8 mouse cellular contexts compared by ENCODE assay signal in genomic region chrX:85646204-85646777, GRCm38 (mm10).
DNase-seq lines count a peak whose midpoint lies in the region; ATAC-seq lines count a peak whose summit lies in the region.

No protein-coding gene starts in this region.

- H3K4me3 ChIP-seq in hindbrain, embryonic 14.5 days (replicated peaks; ENCODE audit: low read length) = no peak overlapping the region
- no peak overlapping the region for H3K4me3 ChIP-seq in midbrain, embryonic 14.5 days (replicated peaks; ENCODE audit: low read depth, low read length)

- DNase-seq in adrenal gland, postnatal 10 days = peak; percentile 1
- no peak for DNase-seq in adrenal gland, adult 8-10 months
- peak; percentile 17 for DNase-seq in left cerebral cortex, adult 11 months (ENCODE audit: low spot score)
- no peak for DNase-seq in left cerebral cortex, postnatal 36 days (ENCODE audit: low spot score in 2 of 2)
- DNase-seq in c-Kit-negative CD71-positive TER-119-positive erythroid progenitor cells, embryonic 14.5 days (ENCODE audit: low read depth, low spot score) = peak; percentile 31
- peak; percentile 64 for DNase-seq in hindbrain, embryonic 14.5 days (ENCODE audit: low spot score)
- DNase-seq in midbrain, embryonic 14.5 days = peak; percentile 74
- no peak for DNase-seq in gastrocnemius, postnatal 4 days (ENCODE audit: low spot score in 2 of 2)

- no peak overlapping the region for H3K27ac ChIP-seq in hindbrain, embryonic 14.5 days
- H3K27ac ChIP-seq in midbrain, embryonic 14.5 days (replicated peaks; ENCODE audit: low read depth, low read length) = no peak overlapping the region

- 43% methylated on average over 8 of the region's 8 CpGs for WGBS in hindbrain, embryonic 14.5 days
- 43% methylated on average over 8 of the region's 8 CpGs for WGBS in midbrain, embryonic 14.5 days

- H3K4me2 ChIP-seq in hindbrain, embryonic 14.5 days (replicated peaks) = no peak overlapping the region
- H3K4me2 ChIP-seq in midbrain, embryonic 14.5 days (ENCODE audit: low read length) = no peak overlapping the region

- ATAC-seq in hindbrain, embryonic 14.5 days (ENCODE audit: low FRiP score) = no peak; the same call in 1 of the 2 replicates
- peak; percentile 48; the same call in 1 of the 2 replicates for ATAC-seq in midbrain, embryonic 14.5 days (ENCODE audit: low FRiP score, low TSS enrichment)

- no peaks in the 10 kb centered on the region for H3K36me3 ChIP-seq in hindbrain, embryonic 14.5 days (replicated peaks; ENCODE audit: control insufficient read depth, insufficient read depth)
- H3K36me3 ChIP-seq in midbrain, embryonic 14.5 days (ENCODE audit: control insufficient read depth, insufficient read depth, low read length) = no peaks in the 10 kb centered on the region

- no peaks in the 10 kb centered on the region for H3K4me1 ChIP-seq in hindbrain, embryonic 14.5 days (replicated peaks; ENCODE audit: control insufficient read depth, insufficient read depth, low read length)
- no peaks in the 10 kb centered on the region for H3K4me1 ChIP-seq in midbrain, embryonic 14.5 days (ENCODE audit: control insufficient read depth, insufficient read depth, low read length)

- intact Hi-C loops in left cerebral cortex, postnatal 36 days (cut with DNase I) = loop anchor here (5.0 kb wide), 1 partner anchor 149 kb away; no protein-coding TSS in a partner anchor

- no peak overlapping the region for H3K9ac ChIP-seq in hindbrain, embryonic 14.5 days
- no peak overlapping the region for H3K9ac ChIP-seq in midbrain, embryonic 14.5 days (replicated peaks; ENCODE audit: low read length)

- H3K9me3 ChIP-seq in hindbrain, embryonic 14.5 days (ENCODE audit: control insufficient read depth, low read length) = no peaks in the 10 kb centered on the region
- no peaks in the 10 kb centered on the region for H3K9me3 ChIP-seq in midbrain, embryonic 14.5 days (ENCODE audit: control insufficient read depth, low read length)

- H3K27me3 ChIP-seq in hindbrain, embryonic 14.5 days (ENCODE audit: control insufficient read depth, insufficient read depth, low read length) = no peaks in the 10 kb centered on the region
- H3K27me3 ChIP-seq in midbrain, embryonic 14.5 days (ENCODE audit: control insufficient read depth, insufficient read depth, low read length) = no peaks in the 10 kb centered on the region

Comparison
In these comparisons a context has a peak if more than half of its experiments do, and no peak if none do; other contexts are left out.
1. DNase-seq: peak in adrenal gland, postnatal 10 days (single experiment), left cerebral cortex, adult 11 months (single experiment), c-Kit-negative CD71-positive TER-119-positive erythroid progenitor cells, embryonic 14.5 days (single experiment), hindbrain, embryonic 14.5 days (single experiment) and midbrain, embryonic 14.5 days (single experiment); none in adrenal gland, adult 8-10 months (single experiment), left cerebral cortex, postnatal 36 days (0 of 2) and gastrocnemius, postnatal 4 days (0 of 2).